Mouse (Mus musculus): Measurements from ENCODE around the gene Pkd1l2. TPM values are rescaled to one million over a fixed set of nuclear protein-coding genes. Genes with fewer than 3 reads are reported as not detected.
A peak's percentile ranks its signal among the peaks of the same experiment; 100 is the strongest.

Pkd1l2 gene
- polyA plus RNA-seq, 1 experiment, result not detected

DNA sequence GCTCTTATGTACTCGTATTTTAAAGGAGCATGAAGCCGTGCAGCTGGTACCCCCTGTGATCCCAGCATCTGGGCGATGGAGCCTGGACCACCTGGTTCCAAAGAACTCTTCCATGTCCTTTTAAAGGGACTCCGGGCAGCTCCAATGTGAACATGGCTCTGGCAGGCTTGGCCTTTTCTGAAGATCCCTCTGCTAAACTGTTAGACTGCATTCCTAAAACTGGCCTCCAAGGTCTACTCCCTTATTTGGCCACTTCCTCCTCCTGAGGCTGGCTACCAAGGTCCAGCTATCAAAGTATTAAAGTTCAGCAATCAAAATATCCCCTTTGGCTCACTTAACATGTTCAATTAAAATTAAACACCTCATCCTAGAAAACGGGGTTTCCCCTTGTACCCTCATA is 54.6 kb downstream of the Pkd1l2 start:
- peaks cover 2% of the 10 kb centered on the region; the same call in 1 of the 2 replicates for H3K4me1 ChIP-seq (ENCODE audit: control insufficient read depth, insufficient read depth, low read length)
- no peak overlapping the region for H3K27ac ChIP-seq (ENCODE audit: insufficient read depth, low read depth, low read length)
- TF ChIP-seq POLR2A (IDR thresholded peaks at IDR 0.05; ENCODE audit: insufficient read depth, low read depth, low read length) (no peak), CTCF (IDR thresholded peaks at IDR 0.05; ENCODE audit: insufficient read depth, low read depth, low read length) (no peak)
- 91% methylated on average over 5 of the region's 5 CpGs for WGBS
- no peak overlapping the region for H3K4me3 ChIP-seq (ENCODE audit: insufficient read depth, low read depth, low read length)

DNA sequence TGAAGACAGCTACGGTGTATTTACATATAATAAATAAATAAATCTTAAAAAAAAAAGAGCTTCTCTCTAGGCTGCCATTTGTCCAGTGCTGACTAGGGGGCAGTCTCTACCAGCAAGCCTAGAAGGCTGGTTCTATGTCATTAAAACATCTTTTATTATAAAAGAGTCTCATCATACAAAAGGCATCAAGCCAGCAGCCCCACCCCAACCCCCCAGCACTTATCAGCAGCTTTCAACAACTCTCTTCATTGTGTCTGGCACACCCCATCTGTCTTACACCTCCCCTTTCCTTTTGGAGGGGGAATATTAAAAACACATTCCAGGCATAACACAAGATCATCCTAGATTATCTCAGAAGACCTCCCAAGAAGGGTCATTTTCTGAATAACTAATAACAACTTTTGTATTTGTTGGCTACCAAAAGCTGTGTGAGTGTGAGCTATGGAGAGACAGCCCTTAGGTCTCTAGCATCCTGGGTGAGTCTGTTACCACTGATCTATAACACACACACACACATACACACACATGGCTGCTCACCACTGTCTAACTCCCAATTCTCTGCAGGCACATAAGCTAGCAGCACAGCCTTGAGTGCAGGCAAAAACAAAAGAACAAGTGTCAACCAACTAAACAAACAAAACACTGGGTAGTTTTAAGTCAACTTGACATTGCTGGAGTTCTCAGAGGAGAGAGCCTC is 59.8 kb downstream of the Pkd1l2 start:
- peaks cover 2% of the 10 kb centered on the region; the same call in 1 of the 2 replicates for H3K4me1 ChIP-seq (ENCODE audit: control insufficient read depth, insufficient read depth, low read length)
- TF ChIP-seq POLR2A (IDR thresholded peaks at IDR 0.05; ENCODE audit: insufficient read depth, low read depth, low read length), result no peak
- TF ChIP-seq CTCF (IDR thresholded peaks at IDR 0.05; ENCODE audit: insufficient read depth, low read depth, low read length), result no peak
- H3K4me3 ChIP-seq (ENCODE audit: insufficient read depth, low read depth, low read length), result no peak overlapping the region
- H3K27ac ChIP-seq (ENCODE audit: insufficient read depth, low read depth, low read length), result no peak overlapping the region
- WGBS, result 68% methylated on average over 1 of the region's 1 CpGs

- no peak overlapping the region for H3K4me3 ChIP-seq (ENCODE audit: insufficient read depth, low read depth, low read length)
- H3K27ac ChIP-seq (ENCODE audit: insufficient read depth, low read depth, low read length), result no peak overlapping the region
- WGBS, result 78% methylated on average over 18 of the region's 18 CpGs
- H3K4me1 ChIP-seq (ENCODE audit: control insufficient read depth, insufficient read depth, low read length), result peaks cover 2% of the 10 kb centered on the region; the same call in 1 of the 2 replicates
- TF ChIP-seq CTCF (IDR thresholded peaks at IDR 0.05; ENCODE audit: insufficient read depth, low read depth, low read length) (no peak), POLR2A (IDR thresholded peaks at IDR 0.05; ENCODE audit: insufficient read depth, low read depth, low read length) (no peak)
Observed at GRCm38 (mm10) chr8:117019323-117020275, 62.6 kb downstream of the Pkd1l2 start.

GRCm38 (mm10) chr8:117017896-117018295 is 64.4 kb downstream of the Pkd1l2 start:
- Histone ChIP-seq H3K4me1 (ENCODE audit: control insufficient read depth, insufficient read depth, low read length) (peaks cover under 1% of the 10 kb centered on the region; the same call in 1 of the 2 replicates), H3K4me3 (ENCODE audit: insufficient read depth, low read depth, low read length) (no peak overlapping the region), H3K27ac (ENCODE audit: insufficient read depth, low read depth, low read length) (no peak overlapping the region)
- WGBS, result 97% methylated on average over 4 of the region's 4 CpGs
- TF ChIP-seq CTCF (IDR thresholded peaks at IDR 0.05; ENCODE audit: insufficient read depth, low read depth, low read length), result no peak
- TF ChIP-seq POLR2A (IDR thresholded peaks at IDR 0.05; ENCODE audit: insufficient read depth, low read depth, low read length), result no peak

DNA sequence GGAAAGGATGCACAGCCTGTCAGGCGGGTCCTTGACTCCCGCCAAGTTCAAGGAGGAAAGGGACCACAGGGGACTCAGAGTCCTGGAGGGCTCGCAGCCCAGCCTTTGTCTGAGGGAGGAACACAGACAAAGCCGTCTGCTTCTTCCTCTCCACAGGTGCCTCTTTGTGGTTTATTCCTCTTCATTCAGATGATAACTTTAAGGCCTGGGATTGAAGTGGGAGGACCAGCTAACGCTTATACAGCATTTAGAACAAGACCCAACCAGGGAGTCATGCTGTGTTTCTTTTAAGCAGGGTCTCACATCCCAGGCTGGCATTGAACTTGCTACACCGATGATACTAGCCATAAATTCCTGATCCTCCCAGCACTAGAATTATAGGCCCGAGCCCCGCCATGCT is 65.2 kb downstream of the Pkd1l2 start:
- Histone ChIP-seq H3K27ac (ENCODE audit: insufficient read depth, low read depth, low read length) (no peak overlapping the region), H3K4me1 (ENCODE audit: control insufficient read depth, insufficient read depth, low read length) (no peaks in the 10 kb centered on the region), H3K4me3 (ENCODE audit: insufficient read depth, low read depth, low read length) (no peak overlapping the region)
- 68% methylated on average over 8 of the region's 8 CpGs for WGBS
- TF ChIP-seq CTCF (IDR thresholded peaks at IDR 0.05; ENCODE audit: insufficient read depth, low read depth, low read length), result no peak
- TF ChIP-seq POLR2A (IDR thresholded peaks at IDR 0.05; ENCODE audit: insufficient read depth, low read depth, low read length), result no peak

GRCm38 (mm10) chr8:117015670-117016069 is 66.6 kb downstream of the Pkd1l2 start:
- H3K27ac ChIP-seq (ENCODE audit: insufficient read depth, low read depth, low read length), result no peak overlapping the region
- TF ChIP-seq POLR2A (IDR thresholded peaks at IDR 0.05; ENCODE audit: insufficient read depth, low read depth, low read length) (no peak), CTCF (IDR thresholded peaks at IDR 0.05; ENCODE audit: insufficient read depth, low read depth, low read length) (no peak)
- H3K4me1 ChIP-seq (ENCODE audit: control insufficient read depth, insufficient read depth, low read length), result no peaks in the 10 kb centered on the region
- WGBS, result 74% methylated on average over 4 of the region's 4 CpGs
- H3K4me3 ChIP-seq (ENCODE audit: insufficient read depth, low read depth, low read length), result no peak overlapping the region

DNA sequence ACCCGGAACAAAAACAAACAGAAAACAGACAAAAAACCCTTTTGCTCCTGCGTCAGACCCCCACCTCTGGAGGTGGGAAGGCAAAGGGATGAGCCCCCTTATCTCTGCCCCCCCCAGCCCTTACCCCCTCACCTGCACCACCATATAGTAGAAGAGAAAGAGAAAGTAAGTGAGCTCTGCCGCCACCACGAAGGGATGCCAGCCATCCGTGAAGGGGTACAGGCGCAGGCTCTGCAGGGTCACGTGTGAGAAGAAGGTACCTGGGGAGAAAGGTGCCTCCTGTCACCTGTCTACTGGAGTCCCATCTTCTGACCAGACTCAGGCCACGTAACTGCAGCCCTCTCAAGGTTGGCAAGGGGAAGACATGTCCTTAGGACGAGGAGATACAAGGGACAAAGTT is 70.9 kb downstream of the Pkd1l2 start:
- no peaks in the 10 kb centered on the region for H3K4me1 ChIP-seq (ENCODE audit: control insufficient read depth, insufficient read depth, low read length)
- H3K27ac ChIP-seq (ENCODE audit: insufficient read depth, low read depth, low read length), result no peak overlapping the region
- 91% methylated on average over 9 of the region's 9 CpGs for WGBS
- no peak overlapping the region for H3K4me3 ChIP-seq (ENCODE audit: insufficient read depth, low read depth, low read length)
- no peak for TF ChIP-seq CTCF (IDR thresholded peaks at IDR 0.05; ENCODE audit: insufficient read depth, low read depth, low read length)
- TF ChIP-seq POLR2A (IDR thresholded peaks at IDR 0.05; ENCODE audit: insufficient read depth, low read depth, low read length), result no peak

DNA sequence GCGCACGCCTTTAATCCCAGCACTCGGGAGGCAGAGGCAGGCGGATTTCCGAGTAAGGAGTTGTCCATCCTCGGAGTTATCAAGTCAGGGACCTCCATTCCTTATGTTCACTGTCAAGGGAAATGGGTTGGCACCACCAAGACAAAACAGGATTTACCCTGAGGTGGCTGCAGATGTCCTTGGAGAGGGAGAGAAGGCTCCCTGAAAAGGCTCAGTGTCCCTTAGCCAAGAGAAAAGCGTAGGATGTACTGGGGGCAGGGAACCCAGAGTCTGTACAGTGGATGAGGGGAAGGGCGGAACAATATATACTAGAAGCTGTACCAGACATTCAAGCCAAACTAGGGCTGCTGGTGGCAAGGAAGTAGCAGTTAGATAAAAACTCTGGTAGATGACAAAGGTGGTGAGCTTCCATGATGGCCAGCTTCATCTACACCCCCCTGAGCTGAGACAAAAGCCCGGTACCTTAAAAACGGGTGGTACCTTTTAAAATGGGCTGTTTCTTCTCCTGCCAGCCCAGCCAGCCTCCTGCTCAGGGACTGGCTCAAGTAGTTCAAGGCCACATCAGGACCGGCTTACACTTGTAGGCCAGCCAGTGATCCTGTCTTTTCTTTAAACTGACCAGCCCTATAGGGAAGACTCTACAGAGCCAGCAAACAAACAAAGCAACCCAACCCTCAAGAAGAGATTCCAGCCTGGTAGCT is 88.1 kb downstream of the Pkd1l2 start:
- no peak overlapping the region for H3K27ac ChIP-seq (ENCODE audit: insufficient read depth, low read depth, low read length)
- 60% methylated on average over 11 of the region's 11 CpGs for WGBS
- H3K4me3 ChIP-seq (ENCODE audit: insufficient read depth, low read depth, low read length), result peak overlapping the region; percentile 51
- H3K4me1 ChIP-seq (ENCODE audit: control insufficient read depth, insufficient read depth, low read length), result peaks cover 6% of the 10 kb centered on the region; the same call in 1 of the 2 replicates
- TF ChIP-seq POLR2A (IDR thresholded peaks at IDR 0.05; ENCODE audit: insufficient read depth, low read depth, low read length) (no peak), CTCF (IDR thresholded peaks at IDR 0.05; ENCODE audit: insufficient read depth, low read depth, low read length) (no peak)

All from olfactory bulb, adult 2 months (tissue).